Mouse (Mus musculus) NIH3T3 (cell line): Measurements from ENCODE around the gene Chic2.

Source experiments
- DNase-seq: peaks from one replicate; pipeline ENCODE4 v3.0.0-alpha.2; 2012; ENCODE audit warnings: low read depth

Chic2 gene

DNA sequence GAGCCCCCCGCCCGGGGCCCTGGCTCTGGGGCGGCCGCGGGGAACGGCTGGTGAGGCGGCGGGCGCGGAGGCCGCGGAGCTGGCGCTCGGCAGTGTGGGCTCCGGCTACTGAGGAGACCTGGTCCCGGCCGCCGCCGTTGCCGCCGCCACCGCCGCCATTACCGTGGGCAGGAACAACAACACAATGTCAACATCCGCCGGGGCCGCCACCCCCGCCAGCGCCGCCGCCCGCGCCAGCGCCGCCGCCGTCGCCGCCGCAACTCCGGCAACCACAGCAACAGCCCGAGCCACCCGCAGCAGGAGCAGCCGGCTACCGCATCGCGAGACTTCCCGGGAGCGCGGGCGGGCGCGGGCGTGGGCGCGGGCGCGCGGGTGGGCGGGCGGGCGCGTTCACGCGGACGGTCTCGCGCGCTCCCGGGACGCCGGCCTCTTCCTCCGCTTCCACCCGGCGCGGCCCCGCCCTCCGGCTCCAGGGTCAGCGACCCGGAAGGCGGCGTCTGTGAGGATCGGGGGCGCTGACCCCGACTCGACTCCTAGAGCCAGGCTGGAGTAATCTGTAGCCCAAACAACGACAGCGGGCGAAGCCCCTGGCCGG, at the start of gene Chic2:
Gene Chic2, minus strand, starts transcription at position 465 of the 595 bp plus-strand sequence.
- DNase-seq, result peak; percentile 89

DNA sequence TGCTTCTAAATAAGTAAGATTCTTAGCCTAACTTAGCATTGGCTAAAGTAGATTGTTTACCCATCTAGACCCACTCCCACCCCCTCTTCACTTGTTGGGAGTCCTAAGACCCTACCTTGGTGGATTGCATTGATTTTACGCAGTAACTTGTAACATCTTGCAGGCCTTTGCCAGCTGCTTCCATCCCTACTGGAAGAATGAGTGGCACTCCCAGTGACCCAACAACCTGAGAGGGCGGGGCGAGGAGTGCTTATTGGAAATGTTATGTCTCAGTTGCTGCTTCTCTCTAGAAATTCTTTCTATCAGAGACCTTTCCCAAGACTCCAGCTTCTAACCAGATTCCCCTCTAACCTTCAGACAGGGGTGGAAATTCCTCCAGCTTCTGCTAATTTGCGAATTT, 41.3 kb upstream of the Chic2 start:
- no peak for DNase-seq

DNA sequence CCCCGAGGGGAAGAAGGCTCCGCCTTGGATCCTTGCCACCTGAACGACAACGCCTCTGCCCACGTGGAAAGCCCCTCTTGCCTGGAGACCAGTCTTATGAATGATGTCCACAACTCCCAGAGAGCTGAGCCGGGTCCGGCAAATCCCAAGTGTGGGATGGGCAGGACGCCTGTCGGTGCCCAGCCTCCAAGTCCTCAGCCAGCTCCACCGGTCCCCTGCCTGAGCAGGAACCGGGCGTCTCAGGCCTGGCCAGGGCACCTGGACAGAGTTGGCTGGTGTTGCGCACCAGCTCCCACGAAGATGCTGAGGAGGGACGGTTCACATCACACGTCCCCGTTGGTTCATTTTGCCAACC, 40.9 kb upstream of the Chic2 start:
- no peak for DNase-seq

GRCm38 (mm10) chr5:75084871-75085520, 40.4 kb upstream of the Chic2 start:
- DNase-seq, result no peak

DNA sequence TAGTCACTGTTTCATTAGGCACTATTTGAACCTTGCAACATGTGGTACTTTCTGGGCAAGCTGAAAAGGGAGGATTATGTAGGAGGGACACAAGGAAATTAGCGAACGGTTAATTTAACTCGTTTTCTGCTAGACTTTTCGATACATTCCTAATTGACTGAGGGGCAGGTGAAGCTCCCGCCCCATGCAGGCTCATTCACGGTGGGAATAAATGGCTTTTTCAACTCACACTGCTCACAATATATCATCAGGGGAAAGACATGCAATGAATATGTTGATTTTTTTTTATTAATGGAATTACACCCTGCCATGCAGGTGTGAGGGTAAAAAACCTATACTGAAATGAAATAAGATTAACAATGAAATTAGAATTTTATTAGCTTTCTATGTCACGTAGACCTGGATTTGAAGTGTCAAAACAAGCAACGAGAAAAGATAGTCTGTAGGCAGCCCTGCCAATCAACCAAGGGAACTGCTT, 39.9 kb upstream of the Chic2 start:
- no peak for DNase-seq

DNA sequence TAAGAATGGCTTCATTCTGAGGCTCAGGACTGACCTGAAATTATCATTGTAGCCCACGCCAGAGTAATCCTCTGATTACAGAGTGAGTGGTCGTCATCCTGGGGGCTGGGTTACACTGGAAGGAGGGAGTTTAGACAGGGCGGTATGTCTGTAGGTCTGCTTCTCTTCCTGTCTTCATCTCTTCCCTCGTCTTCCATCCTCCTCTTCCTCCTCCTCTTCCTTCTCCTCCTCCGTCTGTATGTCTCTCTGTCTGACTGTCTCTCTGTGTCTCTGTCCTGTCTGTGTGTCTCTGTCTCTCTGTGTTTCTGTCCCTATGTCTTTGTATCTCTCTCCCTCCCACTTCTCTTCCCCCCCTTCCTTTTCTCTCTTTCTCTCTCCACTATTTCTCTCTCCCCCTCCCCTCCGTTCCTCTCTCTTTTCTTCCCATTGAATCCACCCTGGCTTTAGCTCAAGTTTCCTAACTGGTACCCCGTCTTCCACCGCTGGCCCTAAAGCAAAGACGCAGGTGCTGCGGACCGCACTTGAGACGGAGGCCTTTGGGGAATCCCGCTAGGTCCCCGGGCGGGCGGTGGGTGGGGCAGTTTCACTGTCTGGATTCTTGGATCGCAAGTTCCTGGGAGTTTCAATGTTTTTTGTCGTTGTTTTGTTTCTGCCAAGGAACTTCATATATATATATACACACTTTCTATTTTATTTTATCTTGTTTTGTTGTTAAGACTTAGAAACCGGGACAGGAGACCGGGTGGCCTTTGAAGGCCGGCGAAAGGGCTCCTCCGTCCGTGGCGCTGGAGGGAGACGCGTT, 39.2 kb upstream of the Chic2 start:
- no peak for DNase-seq

DNA sequence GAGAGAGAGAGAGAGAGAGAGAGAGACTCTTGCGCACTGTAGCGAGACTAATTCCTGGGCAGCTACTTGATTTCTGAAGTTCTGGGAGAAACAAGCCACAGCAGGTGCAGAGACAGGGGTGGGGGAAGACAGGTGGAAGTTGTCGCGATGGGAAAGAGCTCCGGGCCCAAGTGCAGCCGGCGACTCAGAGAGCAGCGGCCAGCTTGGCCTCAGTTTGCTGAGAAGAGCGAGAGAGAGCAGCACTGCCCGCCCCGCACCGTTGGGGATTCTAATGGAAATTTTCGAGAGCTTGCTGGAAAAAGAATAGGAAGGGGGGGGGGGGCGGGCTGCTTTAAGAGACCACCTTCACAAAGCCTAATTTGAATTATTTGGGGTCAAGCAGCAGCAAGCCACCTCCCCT, 38.5 kb upstream of the Chic2 start:
- DNase-seq, result no peak

DNA sequence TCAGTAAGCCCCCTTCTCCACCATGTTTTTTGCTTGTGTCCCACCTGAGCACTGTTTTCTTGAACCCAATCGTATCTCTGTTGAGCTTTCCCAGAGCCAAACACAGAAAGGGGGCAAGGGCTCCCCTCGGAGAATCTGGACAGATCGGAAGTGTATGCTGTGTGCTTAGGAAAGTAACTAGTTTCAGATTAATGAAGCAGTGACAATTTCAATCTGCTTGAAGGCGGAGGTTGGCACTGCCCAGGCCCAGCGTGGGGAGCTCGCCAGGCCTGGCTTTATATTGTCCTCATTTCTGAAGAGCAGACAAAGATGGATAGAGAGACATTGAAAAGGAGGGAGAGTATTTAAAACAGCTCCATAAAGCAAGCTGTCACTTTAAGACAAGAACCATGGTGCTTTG, 37.9 kb upstream of the Chic2 start:
- DNase-seq, result no peak

- DNase-seq, result peak; percentile 69
Observed at GRCm38 (mm10) chr5:75079564-75079963, 35.0 kb upstream of the Chic2 start.

GRCm38 (mm10) chr5:75077051-75077380, 32.4 kb upstream of the Chic2 start:
- DNase-seq, result no peak

- no peak for DNase-seq
Observed at GRCm38 (mm10) chr5:75076326-75077050, 31.9 kb upstream of the Chic2 start.

DNA sequence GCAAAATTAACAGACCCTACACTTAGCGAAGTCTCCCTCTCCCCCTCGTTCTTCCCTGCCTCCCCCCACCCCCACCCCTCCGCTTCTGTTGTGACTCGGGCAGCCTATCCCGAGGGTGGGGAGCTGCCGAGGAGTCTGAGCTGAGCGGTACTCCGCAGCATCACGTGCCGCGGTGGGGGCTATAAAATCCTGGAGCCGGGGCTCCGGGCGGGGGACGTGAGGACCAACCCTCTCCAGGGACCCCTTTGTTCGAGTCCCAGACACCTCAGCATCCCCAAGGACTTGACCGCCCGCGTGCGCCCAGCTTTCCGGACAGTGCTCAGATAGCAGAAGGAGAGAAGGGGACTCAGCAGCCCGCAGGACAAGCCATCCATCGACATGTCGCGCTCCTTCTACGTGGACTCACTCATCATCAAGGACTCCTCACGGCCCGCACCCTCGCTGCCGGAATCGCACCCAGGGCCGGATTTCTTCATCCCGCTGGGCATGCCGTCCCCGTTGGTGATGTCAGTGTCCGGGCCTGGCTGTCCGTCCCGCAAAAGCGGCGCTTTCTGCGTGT, 30.9 kb upstream of the Chic2 start, which contains the start of gene Gsx2:
Gene Gsx2, plus strand, starts transcription at position 219 of the 559 bp plus-strand sequence.
- DNase-seq, result no peak

GRCm38 (mm10) chr5:75074537-75075382, 30.2 kb upstream of the Chic2 start:
- DNase-seq, result no peak

DNA sequence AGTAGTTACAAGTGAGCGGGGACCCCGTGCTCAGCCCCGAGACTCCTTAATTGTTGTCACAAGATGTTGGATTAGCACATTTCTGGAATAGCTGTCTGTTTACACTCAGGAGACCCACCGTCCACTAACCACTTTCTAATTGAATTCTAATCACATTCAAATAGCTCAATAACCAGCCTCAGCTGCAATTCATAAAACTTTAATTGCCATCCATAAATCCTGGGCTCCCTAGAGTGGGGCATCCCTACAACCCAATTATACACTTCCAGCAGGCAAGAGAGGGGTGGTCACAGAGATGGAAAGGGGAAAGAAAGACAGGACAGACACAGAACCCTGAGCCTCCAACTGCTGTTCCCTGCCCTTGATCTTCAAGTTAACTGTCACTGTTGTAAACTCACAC, 29.6 kb upstream of the Chic2 start:
- DNase-seq, result no peak

DNA sequence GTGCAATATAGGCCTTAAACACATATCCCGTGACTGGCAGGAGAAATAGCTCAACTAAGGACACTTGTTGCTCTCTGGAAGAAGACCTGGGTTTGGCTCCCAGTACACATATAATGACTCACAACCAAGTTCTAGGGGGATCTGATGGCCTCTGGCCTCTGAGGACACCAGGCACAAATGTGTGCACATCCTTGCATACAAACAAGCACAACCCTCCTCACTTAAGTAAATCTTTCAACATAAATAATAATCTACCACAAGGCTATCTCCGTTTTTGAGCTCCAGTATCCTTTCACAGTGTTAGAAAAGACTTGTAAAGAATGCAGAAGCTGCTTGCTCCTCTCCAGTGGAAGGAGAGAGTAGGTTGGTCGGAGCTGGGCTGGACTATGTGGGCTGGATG, 29.1 kb upstream of the Chic2 start:
- DNase-seq, result peak; percentile 13

DNA sequence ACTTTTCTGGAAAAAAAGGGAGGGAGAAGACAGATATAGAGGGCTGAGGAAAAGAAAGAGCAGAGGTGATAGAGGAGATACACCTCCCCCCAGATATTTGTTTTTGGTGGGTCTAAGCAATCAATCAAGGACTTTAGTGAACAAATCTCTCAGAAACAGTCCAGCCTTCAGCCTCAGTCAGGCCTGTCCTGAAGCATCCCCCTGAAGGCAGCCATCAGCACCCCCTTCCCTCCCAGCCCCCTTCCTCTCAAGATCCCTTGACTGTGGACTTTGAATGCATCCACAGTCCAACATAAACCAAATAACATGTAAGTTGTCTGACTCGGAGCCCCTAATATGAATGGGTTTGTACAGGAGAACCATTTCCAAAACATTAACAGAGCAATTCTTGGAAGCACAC, 28.6 kb upstream of the Chic2 start:
- DNase-seq, result no peak

DNA sequence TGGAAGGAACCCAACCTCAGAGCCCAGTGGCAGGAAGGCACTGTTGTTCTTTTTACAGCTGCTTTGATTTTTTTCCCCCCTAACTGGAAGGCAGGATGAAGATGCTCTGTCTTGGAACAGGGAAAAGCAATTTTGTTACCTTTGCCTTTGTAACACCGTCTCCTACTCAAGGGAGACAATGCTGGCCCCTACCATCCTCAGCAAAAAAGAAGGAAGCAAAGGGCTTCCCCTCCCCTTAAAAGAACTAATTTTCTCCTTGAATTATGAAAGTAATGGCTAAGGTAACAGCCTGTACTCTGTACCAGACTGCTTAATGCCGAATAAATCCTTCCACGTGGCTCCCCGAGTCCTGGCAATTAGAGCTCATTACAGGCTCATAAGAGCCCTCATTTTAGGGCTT, 28.0 kb upstream of the Chic2 start:
- DNase-seq, result no peak

DNA sequence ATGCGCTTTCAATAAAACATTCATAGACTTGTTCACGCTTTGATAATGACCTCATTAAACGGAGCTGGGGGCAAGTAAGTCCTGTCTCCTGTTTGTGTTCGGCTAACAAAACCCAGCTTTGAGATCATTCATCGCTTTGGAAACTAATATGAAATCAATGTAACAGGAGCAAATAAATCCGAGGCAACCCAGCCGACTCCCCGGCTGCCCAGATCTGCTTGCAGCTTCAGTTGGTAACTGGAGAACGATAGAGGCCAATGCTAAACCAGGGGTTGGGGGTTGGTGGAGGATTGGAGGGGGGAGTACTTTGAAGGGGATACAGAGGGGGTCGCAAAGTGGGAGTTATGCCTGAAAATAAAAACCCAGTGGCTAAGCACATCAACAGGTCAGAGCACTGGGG, 27.4 kb upstream of the Chic2 start:
- DNase-seq, result no peak

DNA sequence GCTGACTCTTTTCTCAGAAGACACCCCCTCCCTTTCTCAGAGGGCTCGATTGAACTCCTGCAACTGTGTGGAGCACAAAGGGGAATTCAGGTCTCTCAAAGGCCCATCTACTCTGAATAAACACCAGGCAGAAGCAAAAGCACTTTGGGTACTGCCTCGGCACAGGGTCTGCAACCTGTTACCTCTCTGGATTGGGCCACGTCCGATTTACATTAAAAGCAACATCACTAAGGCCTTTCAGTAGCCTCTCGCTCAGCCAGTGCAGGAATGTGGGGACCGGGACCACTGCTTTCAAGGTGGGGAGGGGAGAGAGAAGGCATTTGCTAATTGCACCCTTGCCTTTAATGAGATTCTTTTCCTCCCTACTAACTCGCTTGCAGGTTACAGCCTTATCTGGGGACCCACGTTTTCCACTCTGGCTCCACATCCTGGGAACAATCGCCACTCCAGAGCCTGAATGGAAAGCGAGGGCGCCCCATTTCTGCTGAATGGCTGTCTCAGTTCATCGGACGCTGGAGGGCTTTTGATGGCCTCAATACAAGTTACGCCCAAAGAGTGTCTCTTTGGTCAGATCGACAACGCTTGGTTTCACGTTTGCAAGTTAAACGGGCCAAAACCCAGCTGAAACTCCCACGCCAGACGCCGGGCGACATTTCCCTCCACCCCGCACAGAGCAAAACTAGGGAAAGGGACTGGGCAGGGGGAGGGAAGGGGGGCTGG, 26.2 kb upstream of the Chic2 start:
- no peak for DNase-seq

DNA sequence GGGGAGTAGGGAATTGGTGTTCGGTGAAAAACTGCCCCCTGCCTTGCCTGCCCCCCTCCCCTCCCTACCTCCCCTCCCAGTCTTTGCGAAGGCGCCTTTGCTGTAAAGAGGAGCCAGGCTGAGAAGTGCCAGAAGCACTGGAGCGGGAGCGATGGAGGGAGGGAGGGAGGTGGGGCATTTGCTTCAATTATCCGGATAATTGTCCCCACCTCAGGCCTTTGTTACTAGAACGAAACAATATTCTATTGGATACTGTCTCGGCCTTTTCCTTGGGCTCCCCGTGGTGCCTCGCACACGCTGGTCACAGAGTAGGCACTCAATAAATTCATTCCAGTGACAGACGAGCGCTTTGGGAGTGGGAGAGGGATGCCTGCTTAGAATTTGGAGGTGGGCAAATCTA, 25.6 kb upstream of the Chic2 start:
- no peak for DNase-seq
